ENCODE assay signal across 9 mouse cellular contexts in the genomic region with DNA sequence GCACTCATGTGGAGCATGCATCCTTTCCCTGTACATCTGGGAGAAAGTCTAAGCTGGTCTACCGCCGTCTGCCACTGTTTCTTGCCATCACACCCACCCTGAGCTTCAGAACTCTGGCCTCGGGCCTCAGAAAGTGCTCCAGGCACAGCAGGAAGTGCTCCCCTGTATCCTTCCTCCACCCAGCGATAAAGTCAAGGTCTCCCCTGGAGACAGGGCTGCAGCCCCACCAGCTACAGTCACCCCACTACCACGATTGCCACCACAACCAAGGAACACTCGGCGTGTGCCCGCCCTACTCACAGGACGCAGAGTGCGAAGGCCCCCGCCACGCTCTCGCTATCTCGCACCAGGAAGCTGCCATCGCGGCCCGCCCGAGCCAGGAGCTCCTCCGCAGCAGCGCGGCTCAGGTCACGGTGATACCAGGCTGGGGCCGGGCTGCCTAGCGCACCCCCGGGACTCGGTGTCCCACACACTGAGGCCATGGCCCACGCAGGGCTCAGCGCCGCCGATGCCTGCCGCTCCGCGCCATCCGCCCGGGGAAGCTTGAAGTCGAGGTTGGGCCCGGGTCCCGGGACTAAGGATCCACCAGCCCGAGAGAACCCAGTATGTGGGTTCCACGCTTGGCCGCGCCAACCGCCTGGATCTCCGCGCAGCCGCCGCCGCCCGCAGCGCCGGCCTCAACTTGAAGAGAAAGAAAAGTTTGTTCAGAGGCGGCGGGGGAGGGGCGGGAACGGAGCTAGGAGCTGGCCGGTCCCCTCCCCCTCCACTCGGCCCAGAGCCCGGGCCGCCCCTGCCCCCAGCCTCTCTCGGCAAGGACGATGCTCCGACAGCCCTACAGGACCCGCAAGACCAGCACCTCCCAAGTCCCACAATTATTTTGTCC. TPM values are rescaled to one million over a fixed set of nuclear protein-coding genes. Genes with fewer than 3 reads are reported as not detected.
DNase-seq lines count a peak whose midpoint lies in the region; ATAC-seq and TF ChIP-seq lines count a peak whose summit lies in the region.
"Had no signal": no experiment of that assay in that cellular context is flagged by ENCODE, and none has a peak within 500 bp of the region (broad histone marks: within the 10 kb centered on the region; RNA-seq: fewer than 3 reads in every experiment).

No protein-coding gene starts in this region.

- H3K79me2 ChIP-seq in macrophage (ENCODE audit: inconsistent target), result peaks cover 48% of the 10 kb centered on the region

- peak overlapping the region; percentile 99 for H3K4me2 ChIP-seq in forebrain, embryonic 16.5 days (ENCODE audit: low read length)
- peak overlapping the region; percentile 96 for H3K4me2 ChIP-seq in hindbrain, embryonic 13.5 days

- in situ Hi-C loops in ES-E14 (cut with MboI; ENCODE audit: low sequenced_read_pairs in 2 of 2, unreplicated experiment in 2 of 2), result no loop called here

- peak overlapping the region; percentile 85 for H3K27ac ChIP-seq in ES-E14 (ENCODE audit: insufficient read depth, low read depth, low read length, poor library complexity, severe bottlenecking)
- H3K27ac ChIP-seq in forebrain, embryonic 16.5 days (ENCODE audit: low read length), result peak overlapping the region; percentile 75
- peak overlapping the region; percentile 89 for H3K27ac ChIP-seq in hindbrain, embryonic 13.5 days
- H3K27ac ChIP-seq in macrophage, result peak overlapping the region; percentile 74

- WGBS in forebrain, embryonic 16.5 days, result 0% methylated on average over 57 of the region's 63 CpGs
- 1% methylated on average over 63 of the region's 63 CpGs for WGBS in hindbrain, embryonic 13.5 days
- 1% methylated on average over 53 of the region's 63 CpGs for WGBS in macrophage (ENCODE audit: missing documents)

- ATAC-seq in forebrain, embryonic 16.5 days, result peak; percentile 29
- peak; percentile 52 for ATAC-seq in hindbrain, embryonic 13.5 days (ENCODE audit: low FRiP score)

- H3K4me3 ChIP-seq in ES-E14 (ENCODE audit: insufficient read depth in 1 of 2, low read depth in 1 of 2, low read length in 2 of 2, poor library complexity in 1 of 2, severe bottlenecking in 1 of 2), result peak overlapping the region; percentile 84 to 95
- peak overlapping the region; percentile 76 for H3K4me3 ChIP-seq in forebrain, embryonic 16.5 days (replicated peaks; ENCODE audit: low read length)
- peak overlapping the region; percentile 64 for H3K4me3 ChIP-seq in hindbrain, embryonic 13.5 days
- peak overlapping the region; percentile 82 for H3K4me3 ChIP-seq in macrophage (ENCODE audit: inconsistent target)

- peaks cover 8 to 36% of the 10 kb centered on the region in 2 experiments; a peak in 3 of 4 replicates for H3K4me1 ChIP-seq in ES-E14 (ENCODE audit: control insufficient read depth in 2 of 2, insufficient read depth in 2 of 2, low read length in 2 of 2, poor library complexity in 1 of 2)
- peaks cover 39% of the 10 kb centered on the region for H3K4me1 ChIP-seq in forebrain, embryonic 16.5 days (replicated peaks; ENCODE audit: control insufficient read depth, insufficient read depth, low read length)
- peaks cover 47% of the 10 kb centered on the region for H3K4me1 ChIP-seq in hindbrain, embryonic 13.5 days (replicated peaks)

- H3K9me3 ChIP-seq in ES-E14 (ENCODE audit: control insufficient read depth, insufficient read depth, low read depth, low read length), result no peaks in the 10 kb centered on the region
- no peaks in the 10 kb centered on the region for H3K9me3 ChIP-seq in forebrain, embryonic 16.5 days (ENCODE audit: control insufficient read depth, low read length)
- H3K9me3 ChIP-seq in hindbrain, embryonic 13.5 days, result no peaks in the 10 kb centered on the region

- H3K9ac ChIP-seq in ES-E14 (ENCODE audit: insufficient read depth, low read depth, low read length, poor library complexity, severe bottlenecking), result peak overlapping the region; percentile 84
- peak overlapping the region; percentile 83 for H3K9ac ChIP-seq in forebrain, embryonic 16.5 days (replicated peaks; ENCODE audit: low read depth, low read length)
- peak overlapping the region; percentile 85 for H3K9ac ChIP-seq in hindbrain, embryonic 13.5 days

- H3K36me3 ChIP-seq in ES-E14 (ENCODE audit: control insufficient read depth, insufficient read depth, low read length, poor library complexity, severe bottlenecking), result peaks cover 24% of the 10 kb centered on the region
- H3K36me3 ChIP-seq in forebrain, embryonic 16.5 days (ENCODE audit: control insufficient read depth, insufficient read depth), result peaks cover 2% of the 10 kb centered on the region; the same call in 1 of the 2 replicates
- peaks cover 10% of the 10 kb centered on the region for H3K36me3 ChIP-seq in hindbrain, embryonic 13.5 days
- H3K36me3 ChIP-seq in macrophage (ENCODE audit: inconsistent target), result peaks cover 31% of the 10 kb centered on the region

- peaks cover 2% of the 10 kb centered on the region; the same call in 1 of the 2 replicates for H3K27me3 ChIP-seq in forebrain, embryonic 16.5 days (replicated peaks; ENCODE audit: control insufficient read depth, insufficient read depth, low read length)
- H3K27me3 ChIP-seq in hindbrain, embryonic 13.5 days, result peaks cover 20% of the 10 kb centered on the region; the same call in 1 of the 2 replicates

- intact Hi-C loops in left cerebral cortex, postnatal 10 days (cut with DNase I), result loop anchor here (5.0 kb wide), 2 partner anchors 61 to 159 kb away; no protein-coding TSS in a partner anchor

- DNase-seq in ES-E14 (ENCODE audit: low read depth, low spot score), result no peak
- peak; percentile 36 for DNase-seq in brain, adult 2 months (ENCODE audit: low read depth, low spot score)
- DNase-seq in left cerebral cortex, postnatal 10 days (ENCODE audit: extremely low spot score in 1 of 2, low spot score in 2 of 2), result peak; percentile 21 to 85
- peak; percentile 79 for DNase-seq in retina, postnatal 1 day
- peak; percentile 71 for DNase-seq in urinary bladder, postnatal 14 days (ENCODE audit: low spot score)

TF ChIP-seq in ES-E14, 5 proteins besides CTCF, POLR2A, EP300 and RAD21:
- TF ChIP-seq HCFC1 (IDR thresholded peaks at IDR 0.05; ENCODE audit: borderline replicate concordance, insufficient read depth, low read length) (peak; percentile 21; the same call in 1 of the 2 replicates), CHD2 (IDR thresholded peaks at IDR 0.05; ENCODE audit: low read depth, low read length) (no peak)

RNA-seq across cellular contexts. Expression of gene Inppl1, which starts 1.5 kb away (rescaled TPM):
- 57.1 and 71.4 TPM in 2 replicates for total RNA-seq in ES-E14 (2012; rRNA removed)
- polyA plus RNA-seq in forebrain, embryonic 16.5 days (2015; fragmentation: Nextera tagmentation; extraction: Ambion mirVana), result 20.0 and 20.5 TPM in 2 replicates
- polyA plus RNA-seq in hindbrain, embryonic 13.5 days (2015; fragmentation: Nextera tagmentation; extraction: Ambion mirVana), result 12.7 and 15.4 TPM in 2 replicates
- 10 to 100 TPM; 19.2 to 22.3 TPM for total RNA-seq in left cerebral cortex, postnatal 10 days (2021)
- total RNA-seq in macrophage (2018; cell fraction: chromatin; rRNA removed), result 100 to 1,000 TPM in 25 of 26 experiments, 10 to 100 TPM in 1; 81.5 to 370 (median 203) TPM
- total RNA-seq in macrophage (2018; cell fraction: cytosol; rRNA removed), result 10 to 100 TPM; 38.5 to 75.5 (median 63.8) TPM
- total RNA-seq in macrophage (2018; cell fraction: nucleus; rRNA removed), result 100 to 1,000 TPM in 19 of 26 experiments, 10 to 100 TPM in 7; 63.1 to 228 (median 121) TPM
- polyA plus RNA-seq in macrophage (2018), result 63.7 to 85.3 TPM (median 76.3 TPM) in 3 replicates

RNA-seq across cellular contexts. Expression of gene Phox2a, which starts 18.4 kb away (rescaled TPM):
- 1.1 and 1.3 TPM in 2 replicates for total RNA-seq in ES-E14 (2012; rRNA removed)
- polyA plus RNA-seq in forebrain, embryonic 16.5 days (2015; fragmentation: Nextera tagmentation; extraction: Ambion mirVana), result not detected in 2 replicates
- polyA plus RNA-seq in hindbrain, embryonic 13.5 days (2015; fragmentation: Nextera tagmentation; extraction: Ambion mirVana), result 1.9 and 2.4 TPM in 2 replicates
- total RNA-seq in left cerebral cortex, postnatal 10 days (2021), result not detected
- total RNA-seq in macrophage (2018; cell fraction: chromatin; rRNA removed), result not detected
- under 1 TPM in 1 of 26 experiments, not detected in 25; 0.10 TPM for total RNA-seq in macrophage (2018; cell fraction: cytosol; rRNA removed)
- total RNA-seq in macrophage (2018; cell fraction: nucleus; rRNA removed), result under 1 TPM in 1 of 26 experiments, not detected in 25; 0.55 TPM
- polyA plus RNA-seq in macrophage (2018), result not detected in 3 replicates

RNA-seq across cellular contexts. Expression of gene Folr2, which starts 20.5 kb away (rescaled TPM):
- 4.2 and 4.3 TPM in 2 replicates for total RNA-seq in ES-E14 (2012; rRNA removed)
- polyA plus RNA-seq in forebrain, embryonic 16.5 days (2015; fragmentation: Nextera tagmentation; extraction: Ambion mirVana), result 0.65 and 0.94 TPM in 2 replicates
- polyA plus RNA-seq in hindbrain, embryonic 13.5 days (2015; fragmentation: Nextera tagmentation; extraction: Ambion mirVana), result 3.3 and 3.5 TPM in 2 replicates
- under 1 TPM in 1 of 2 experiments, not detected in 1; 0.59 TPM for total RNA-seq in left cerebral cortex, postnatal 10 days (2021)
- total RNA-seq in macrophage (2018; cell fraction: chromatin; rRNA removed), result 10 to 100 TPM in 1 of 26 experiments, 1 to 10 TPM in 22, under 1 TPM in 1, not detected in 2; 0.96 to 11.9 (median 3.2) TPM
- 10 to 100 TPM; 14.4 to 29.0 (median 19.4) TPM for total RNA-seq in macrophage (2018; cell fraction: cytosol; rRNA removed)
- total RNA-seq in macrophage (2018; cell fraction: nucleus; rRNA removed), result 10 to 100 TPM in 16 of 26 experiments, 1 to 10 TPM in 10; 3.9 to 43.1 (median 11.1) TPM
- polyA plus RNA-seq in macrophage (2018), result 21.1 to 134 TPM (median 134 TPM) in 3 replicates

RNA-seq across cellular contexts. Expression of gene Anapc15, which starts 27.0 kb away (rescaled TPM):
- 105 and 123 TPM in 2 replicates for total RNA-seq in ES-E14 (2012; rRNA removed)
- 68.6 and 72.3 TPM in 2 replicates for polyA plus RNA-seq in forebrain, embryonic 16.5 days (2015; fragmentation: Nextera tagmentation; extraction: Ambion mirVana)
- polyA plus RNA-seq in hindbrain, embryonic 13.5 days (2015; fragmentation: Nextera tagmentation; extraction: Ambion mirVana), result 83.1 and 93.3 TPM in 2 replicates
- total RNA-seq in left cerebral cortex, postnatal 10 days (2021), result 10 to 100 TPM; 31.4 to 36.2 TPM
- 1,000 to 10,000 TPM in 11 of 26 experiments, 100 to 1,000 TPM in 15; 258 to 1,533 (median 875) TPM for total RNA-seq in macrophage (2018; cell fraction: chromatin; rRNA removed)
- total RNA-seq in macrophage (2018; cell fraction: cytosol; rRNA removed), result 100 to 1,000 TPM in 5 of 26 experiments, 10 to 100 TPM in 21; 50.7 to 118 (median 77.3) TPM
- total RNA-seq in macrophage (2018; cell fraction: nucleus; rRNA removed), result 1,000 to 10,000 TPM in 1 of 26 experiments, 100 to 1,000 TPM in 25; 144 to 1,074 (median 581) TPM
- polyA plus RNA-seq in macrophage (2018), result 80.5 to 140 TPM (median 104 TPM) in 3 replicates

RNA-seq across cellular contexts. Expression of gene Folr1, which starts 34.1 kb away (rescaled TPM):
- total RNA-seq in ES-E14 (2012; rRNA removed), result 536 and 562 TPM in 2 replicates
- polyA plus RNA-seq in forebrain, embryonic 16.5 days (2015; fragmentation: Nextera tagmentation; extraction: Ambion mirVana), result 17.1 and 19.2 TPM in 2 replicates
- 21.0 and 39.2 TPM in 2 replicates for polyA plus RNA-seq in hindbrain, embryonic 13.5 days (2015; fragmentation: Nextera tagmentation; extraction: Ambion mirVana)
- under 1 TPM in 1 of 2 experiments, not detected in 1; 0.90 TPM for total RNA-seq in left cerebral cortex, postnatal 10 days (2021)
- total RNA-seq in macrophage (2018; cell fraction: chromatin; rRNA removed), result 1 to 10 TPM in 2 of 26 experiments, not detected in 24; 1.3 TPM
- under 1 TPM in 20 of 26 experiments, not detected in 6; 0.11 to 0.80 (median 0.37) TPM for total RNA-seq in macrophage (2018; cell fraction: cytosol; rRNA removed)
- 1 to 10 TPM in 3 of 26 experiments, under 1 TPM in 1, not detected in 22; 0.82 to 2.4 (median 1.9) TPM for total RNA-seq in macrophage (2018; cell fraction: nucleus; rRNA removed)
- 0.50 to 0.59 TPM in 2 of 3 replicates, not detected in the other for polyA plus RNA-seq in macrophage (2018)
- total RNA-seq: left cerebral cortex, adult 18-20 months had no signal
